Mouse (Mus musculus) ES-Bruce4 (cell line): ENCODE data around the gene Wdr91.

ENCODE experiments used
- CTCF ChIP-seq: IDR thresholded peaks from one replicate; pipeline ENCODE4 v1.8.1; 2011; ENCODE audit warnings: low read depth, low read length
- EP300 ChIP-seq: IDR thresholded peaks from 2 replicates; pipeline ENCODE4 v1.6.1; 2011; ENCODE audit warnings: low read depth, low read length; ENCODE audit not compliant: insufficient read depth
- POLR2A ChIP-seq: IDR thresholded peaks from one replicate; pipeline ENCODE4 v1.8.1; 2011; ENCODE audit warnings: low read length; ENCODE audit not compliant: insufficient read depth

GRCm38 (mm10) chr6:34870136-34870535 lies 40.5 kb downstream of the Wdr91 start:
- TF ChIP-seq POLR2A (no peak), CTCF (no peak), EP300 (no peak)
